Mouse (Mus musculus) stomach, embryonic 14.5 days (tissue): ENCODE results near the gene Pi4kb. TPM values are rescaled to one million over a fixed set of nuclear protein-coding genes. Genes with fewer than 3 reads are reported as not detected.
"Not testable (repeated sequence)": the region's sequence is repeated elsewhere in the genome, so short reads cannot be mapped to it uniquely, and the experiment has no call there.

Experiments used
- ATAC-seq: fragments of 200-750 bp; cut with Nextera tagmentation; 2 replicates; pipeline ENCODE4 v1.8.0; 2017; ENCODE audit warnings: low read depth, moderate TSS enrichment; ENCODE audit not compliant: insufficient number of reproducible peaks, insufficient read depth, low FRiP score
- H3K27ac ChIP-seq: fragments of 300-500 bp; sonication (generic); 2 replicates; pipeline ENCODE4 v1.5.1; 2014; ENCODE audit warnings: mild to moderate bottlenecking, low read length, moderate library complexity, mixed read lengths
- H3K27me3 ChIP-seq: fragments of 300-500 bp; sonication (generic); 2 replicates; pipeline ENCODE4 v1.6.1; 2014; ENCODE audit warnings: low read length, control low read depth, mixed read lengths; ENCODE audit not compliant: control insufficient read depth, insufficient read depth
- H3K36me3 ChIP-seq: fragments of 300-500 bp; sonication (generic); 2 replicates; pipeline ENCODE4 v1.6.1; 2014; ENCODE audit warnings: mild to moderate bottlenecking, control low read depth, low read length, moderate library complexity, mixed read lengths; ENCODE audit not compliant: control insufficient read depth, insufficient read depth
- H3K4me1 ChIP-seq: fragments of 300-500 bp; sonication (generic); 2 replicates; pipeline ENCODE4 v1.6.1; 2014; ENCODE audit warnings: low read length, control low read depth, mixed read lengths; ENCODE audit not compliant: control insufficient read depth, insufficient read depth
- H3K4me2 ChIP-seq: fragments of 300-500 bp; sonication (generic); replicated peaks from 2 replicates; pipeline ENCODE4 v1.6.1; 2014; ENCODE audit warnings: low read depth, low read length, control low read depth
- H3K4me3 ChIP-seq: fragments of 300-500 bp; sonication (generic); 2 replicates; pipeline ENCODE4 v1.5.1; 2014; ENCODE audit warnings: low read depth, low read length, control low read depth
- H3K9ac ChIP-seq: fragments of 300-500 bp; sonication (generic); replicated peaks from 2 replicates; pipeline ENCODE4 v1.6.1; 2014; ENCODE audit warnings: low read depth, mild to moderate bottlenecking, control low read depth, low read length, moderate library complexity, mixed read lengths
- H3K9me3 ChIP-seq: fragments of 300-500 bp; sonication (generic); 2 replicates; pipeline ENCODE4 v1.6.1; 2016; ENCODE audit warnings: low read depth, low read length, control low read depth; ENCODE audit not compliant: control insufficient read depth
- WGBS: fragments of 180-500 bp; shearing (Covaris S2); extraction: QIAGEN DNeasy Blood & Tissue Kit; methylation state at CpG from one replicate; pipeline ENCODE4 v1.1.7; 2014; 5-methylcytosine and 5-hydroxymethylcytosine counted together
- polyA plus RNA-seq: library from polyadenylated mRNA; unstranded; fragments of >200 nt; fragmentation: Nextera tagmentation; extraction: Ambion mirVana; gene quantifications from 2 replicates; pipeline ENCODE4 v1.2.1, GENCODE M21; 2014

Gene Pi4kb
- polyA plus RNA-seq, result 24.7 and 32.8 TPM in 2 replicates

DNA sequence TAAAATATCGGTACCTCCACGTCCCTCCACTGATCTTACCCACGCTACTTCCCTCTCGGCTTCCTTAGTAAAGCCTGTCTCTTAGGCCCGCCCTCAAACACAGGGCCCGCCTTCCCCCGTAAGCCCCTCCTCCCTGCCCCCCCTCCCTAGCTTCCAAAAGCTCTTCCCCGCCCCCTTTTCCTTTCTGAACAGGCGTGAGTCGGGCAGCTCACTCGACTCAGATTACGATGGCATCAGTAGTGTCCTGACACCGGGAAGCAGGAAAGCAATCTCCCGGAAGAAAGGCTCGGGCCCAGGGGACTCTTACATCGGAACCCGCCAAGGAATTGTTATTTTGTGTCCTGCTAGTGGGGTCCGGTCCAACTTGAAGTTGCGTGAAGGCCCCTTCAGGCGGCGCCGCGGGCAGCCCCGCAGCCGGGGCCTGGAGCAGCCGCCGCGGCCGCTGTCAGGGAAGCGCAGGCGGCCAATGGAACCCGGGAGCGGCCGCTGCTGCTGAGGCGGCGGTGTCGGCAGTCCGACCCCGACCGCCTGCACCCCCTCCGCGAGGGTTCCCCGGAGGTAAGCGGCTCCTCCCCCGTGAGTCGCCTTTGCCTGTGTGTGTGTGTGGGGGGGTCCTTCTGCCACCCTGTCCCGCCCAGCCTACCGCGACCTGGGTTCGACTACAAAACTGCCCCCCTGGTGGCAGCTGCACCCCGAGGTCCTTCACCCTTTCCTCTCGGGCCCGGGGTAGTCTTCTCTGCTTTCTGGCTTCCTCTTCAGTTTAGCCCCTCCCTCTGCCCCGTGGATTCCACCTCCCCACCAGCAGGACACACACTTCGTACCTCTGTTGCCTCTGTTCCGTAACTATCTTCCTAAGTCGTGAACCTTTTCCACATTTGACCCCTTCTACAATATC lies at the start of gene Pi4kb:
TSS of gene Pi4kb (plus strand) at position 204 of the 895 bp plus-strand sequence.
- peak within 1 kb of the TSS; percentile 96 for H3K4me3 ChIP-seq
- ATAC-seq, result peak; percentile 94
- H3K27me3 ChIP-seq, result no peaks in the 10 kb centered on the region
- H3K27ac ChIP-seq, result peak within 1 kb of the TSS; percentile 93
- under 1% methylated on average over 53 of the region's 57 CpGs for WGBS
- H3K4me1 ChIP-seq, result peaks cover 11% of the 10 kb centered on the region
- peak within 1 kb of the TSS; percentile 82 for H3K4me2 ChIP-seq
- no peaks in the 10 kb centered on the region for H3K9me3 ChIP-seq
- H3K9ac ChIP-seq, result peak within 1 kb of the TSS; percentile 89
- H3K36me3 ChIP-seq, result no peaks in the 10 kb centered on the region

DNA sequence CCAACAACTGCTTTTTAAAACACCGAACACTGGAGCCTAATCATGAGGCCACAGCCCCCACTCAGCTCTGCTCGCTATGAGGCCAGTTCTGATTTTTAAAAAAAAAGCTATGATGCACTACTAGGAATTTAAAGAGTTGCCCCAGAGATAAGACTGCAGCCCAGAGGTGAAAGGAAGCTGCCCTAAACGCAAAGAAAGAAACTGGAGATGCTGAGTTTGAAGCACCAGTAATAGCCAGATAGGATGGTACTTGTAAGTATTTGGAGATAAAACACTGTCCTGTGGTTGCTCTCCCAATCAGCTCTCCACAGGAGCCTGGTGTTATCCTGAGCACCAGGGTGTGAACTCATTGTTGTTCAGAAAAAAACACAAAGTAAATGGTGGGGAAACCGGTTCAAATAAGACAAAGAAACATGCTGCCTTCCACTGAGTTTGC lies 48.2 kb upstream of the Pi4kb start:
- H3K36me3 ChIP-seq, H3K27ac ChIP-seq, H3K27me3 ChIP-seq, H3K4me1 ChIP-seq, H3K9ac ChIP-seq, H3K4me3 ChIP-seq, H3K9me3 ChIP-seq, H3K4me2 ChIP-seq: not testable (repeated sequence)
- ATAC-seq, result 0 out of 2 replicates have a peak, but pooled peaks have one; percentile 48
- 48% methylated on average over 4 of the region's 4 CpGs for WGBS

DNA sequence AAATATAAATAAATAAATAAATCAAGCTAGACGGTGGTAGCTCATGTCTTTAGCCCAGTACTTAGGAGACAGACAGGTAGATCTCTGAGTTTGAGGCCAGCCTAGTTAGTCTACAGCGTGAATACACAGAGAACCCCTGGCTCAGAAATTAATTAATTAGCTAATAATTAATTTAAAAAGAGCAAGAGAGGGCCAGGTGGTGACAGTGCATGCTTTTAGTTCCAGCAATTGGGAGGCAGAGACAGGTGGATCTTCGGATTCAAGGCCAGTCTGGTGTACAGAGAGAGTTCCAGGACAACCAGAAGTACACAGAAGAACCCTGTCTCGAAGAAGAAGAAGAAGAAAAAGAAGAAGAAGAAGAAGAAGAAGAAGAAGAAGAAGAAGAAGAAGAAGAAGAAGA lies 45.6 kb upstream of the Pi4kb start:
- not testable (repeated sequence) for H3K9ac ChIP-seq, H3K4me3 ChIP-seq, ATAC-seq, H3K36me3 ChIP-seq, H3K4me1 ChIP-seq, H3K27me3 ChIP-seq, H3K27ac ChIP-seq, H3K4me2 ChIP-seq, H3K9me3 ChIP-seq
- WGBS, result 90% methylated on average over 3 of the region's 4 CpGs

DNA sequence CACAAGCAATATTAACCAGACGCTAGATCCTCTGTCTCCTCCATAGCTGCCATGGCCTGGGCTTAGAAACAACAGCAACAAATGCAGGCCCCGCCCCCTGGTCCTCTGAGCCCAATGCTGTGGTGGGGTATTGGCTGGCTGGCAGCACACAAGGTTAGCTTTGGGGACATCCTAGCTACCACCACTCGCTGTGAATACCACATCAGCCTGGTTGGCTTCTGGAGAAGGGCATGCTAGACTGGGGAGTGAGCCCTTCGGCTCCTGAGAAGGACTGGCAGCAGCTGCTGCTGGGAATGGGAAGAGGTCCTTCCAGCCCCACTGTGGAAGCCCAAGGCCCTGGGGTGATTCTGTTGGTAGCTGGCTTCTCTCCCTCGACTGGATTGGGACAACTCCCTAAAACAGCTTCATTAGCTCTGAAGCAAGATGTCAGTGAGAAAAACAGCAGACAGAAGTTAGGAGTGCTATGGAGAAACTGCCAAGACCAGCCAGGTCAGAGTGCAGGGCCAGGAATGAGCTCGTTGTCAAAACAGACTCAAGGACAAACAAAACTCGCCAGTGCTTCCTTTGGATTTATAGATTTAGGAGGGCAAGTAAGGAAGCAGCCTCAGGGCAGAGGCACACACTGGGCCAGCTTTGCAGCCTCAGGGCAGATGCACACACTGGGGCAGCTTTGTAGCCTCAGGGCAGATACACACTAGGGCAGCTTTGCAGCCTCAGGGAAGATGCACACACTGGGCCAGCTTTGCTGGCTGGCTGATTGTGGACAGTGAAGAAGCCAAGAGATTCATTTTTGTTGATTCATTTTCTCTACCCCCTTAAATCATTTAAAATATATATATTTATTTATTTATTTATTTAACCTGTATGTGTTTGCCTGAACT lies 43.9 kb upstream of the Pi4kb start:
- H3K4me1 ChIP-seq, ATAC-seq, H3K4me3 ChIP-seq, H3K27me3 ChIP-seq, H3K4me2 ChIP-seq, H3K9ac ChIP-seq, H3K36me3 ChIP-seq, H3K9me3 ChIP-seq: not testable (repeated sequence)
- 43% methylated on average over 7 of the region's 7 CpGs for WGBS
- peak overlapping the region; percentile 58; the same call in 1 of the 2 replicates for H3K27ac ChIP-seq

DNA sequence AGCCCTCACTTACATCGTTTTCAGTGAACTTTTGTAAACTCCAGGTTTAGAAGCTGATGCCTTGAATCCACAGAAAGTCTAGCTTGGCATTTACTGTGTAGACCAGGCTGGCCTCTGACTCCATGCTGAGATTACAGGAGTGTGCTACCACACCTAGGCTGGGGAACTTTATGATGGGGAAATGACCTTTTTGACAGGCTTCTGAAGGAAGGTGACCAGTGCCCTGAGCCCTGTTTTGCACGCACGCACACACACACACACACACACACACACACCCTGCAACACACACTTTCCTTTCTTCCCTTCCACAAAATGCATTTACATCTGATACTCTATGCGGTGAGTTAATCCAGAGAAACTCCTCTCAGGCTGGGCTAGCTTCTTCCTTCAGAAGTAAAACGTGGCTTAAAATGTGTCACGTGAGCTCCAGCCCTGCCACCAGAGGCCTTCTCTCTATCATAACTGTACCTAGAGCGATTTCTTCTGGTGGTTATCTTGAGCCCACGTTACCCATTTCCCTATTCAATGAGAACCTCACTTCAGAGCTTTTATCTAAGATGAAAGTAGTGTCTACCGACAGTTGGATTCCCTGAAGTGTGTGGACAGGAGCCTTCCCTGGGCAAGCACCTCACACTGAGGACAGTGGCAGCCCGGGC lies 43.0 kb upstream of the Pi4kb start:
- H3K36me3 ChIP-seq, H3K27me3 ChIP-seq, H3K9ac ChIP-seq, H3K4me1 ChIP-seq, ATAC-seq, H3K4me3 ChIP-seq, H3K4me2 ChIP-seq, H3K9me3 ChIP-seq: not testable (repeated sequence)
- peak overlapping the region; percentile 95; the same call in 1 of the 2 replicates for H3K27ac ChIP-seq
- WGBS, result 78% methylated on average over 10 of the region's 10 CpGs

DNA sequence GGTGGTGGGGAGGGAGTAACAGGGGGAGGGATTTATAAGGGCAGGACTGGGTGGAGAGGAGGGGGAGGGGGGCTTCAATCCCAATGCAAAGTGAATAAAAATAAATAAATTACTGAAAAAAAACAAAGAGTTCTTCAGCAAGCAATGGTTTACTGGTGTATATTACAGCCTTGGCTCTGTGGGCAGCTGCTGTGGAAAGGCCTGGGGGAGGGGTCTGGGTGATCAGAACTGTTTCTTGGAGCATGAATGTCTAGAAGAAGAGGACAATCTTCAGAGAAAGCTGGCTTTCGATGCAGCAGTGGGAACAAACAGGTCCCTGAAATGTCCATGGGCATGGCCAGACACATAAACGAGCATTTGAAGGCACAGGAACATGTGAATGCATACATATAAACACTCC lies 42.3 kb upstream of the Pi4kb start:
- ATAC-seq, H3K4me1 ChIP-seq, H3K36me3 ChIP-seq, H3K9me3 ChIP-seq, H3K27me3 ChIP-seq, H3K9ac ChIP-seq, H3K4me3 ChIP-seq: not testable (repeated sequence)
- H3K27ac ChIP-seq, result peak overlapping the region; percentile 95
- 35% methylated on average over 2 of the region's 2 CpGs for WGBS
- H3K4me2 ChIP-seq, result peak overlapping the region; percentile 50; the same call in 1 of the 2 replicates

DNA sequence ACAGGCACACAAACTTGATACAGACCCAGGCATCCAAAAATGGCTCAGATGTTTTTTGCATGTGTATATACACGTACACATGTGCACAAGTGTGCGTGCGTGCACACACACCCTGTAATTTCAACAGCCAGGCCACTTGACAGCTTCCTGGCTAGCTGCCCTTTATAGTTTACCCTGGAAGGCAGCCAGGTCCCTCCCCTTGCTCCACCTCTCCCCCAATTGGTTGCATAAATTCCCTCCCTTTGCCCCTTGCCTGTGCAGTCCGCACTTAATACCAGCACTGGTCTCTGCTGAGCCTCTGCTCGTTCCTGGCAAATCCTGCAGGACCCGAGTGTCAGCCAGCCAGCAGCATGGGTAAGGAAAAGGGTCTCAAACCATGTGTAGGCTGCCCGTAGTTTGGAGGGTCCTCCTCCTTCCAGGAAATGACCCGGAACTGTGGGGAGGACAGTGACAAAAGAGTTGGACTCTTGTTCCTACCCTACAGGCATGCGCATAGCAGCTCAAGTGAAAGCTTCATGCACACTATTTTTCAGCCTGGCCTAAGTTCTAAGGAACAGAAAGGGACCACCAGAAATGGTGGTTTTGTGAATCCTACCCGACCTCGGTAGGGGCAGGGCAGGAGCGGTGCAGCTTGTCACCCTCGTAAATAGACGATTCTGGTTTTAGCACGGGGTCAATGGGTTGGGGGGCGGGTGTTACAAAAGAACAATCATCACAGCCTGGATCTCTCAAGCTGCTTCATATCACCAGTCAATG lies 41.5 kb upstream of the Pi4kb start, which contains the start of gene Selenbp1:
TSS of gene Selenbp1 (plus strand) at position 248 of the 756 bp plus-strand sequence.
- peak within 1 kb of the TSS; percentile 95 for H3K27ac ChIP-seq
- H3K27me3 ChIP-seq, result no peaks in the 10 kb centered on the region
- H3K9ac ChIP-seq, result peak within 1 kb of the TSS; percentile 21; the same call in 1 of the 2 replicates
- 4% methylated on average over 16 of the region's 16 CpGs for WGBS
- ATAC-seq, result peak; percentile 84
- peaks cover 6% of the 10 kb centered on the region; the same call in 1 of the 2 replicates for H3K4me1 ChIP-seq
- no peaks in the 10 kb centered on the region for H3K9me3 ChIP-seq
- H3K4me2 ChIP-seq, result peak within 1 kb of the TSS; percentile 50
- H3K36me3 ChIP-seq, result no peaks in the 10 kb centered on the region
- H3K4me3 ChIP-seq, result peak within 1 kb of the TSS; percentile 33
